Mouse (Mus musculus) erythroblast, embryonic 14.5 days (primary cell): ENCODE measurements around the gene Rpl22. TPM values are rescaled to one million over a fixed set of nuclear protein-coding genes. Genes with fewer than 3 reads are reported as not detected.

Experiments used
- H3K27me3 ChIP-seq: 2 replicates; pipeline ENCODE4 v1.6.1; 2012; ENCODE audit warnings: inconsistent platforms; ENCODE audit not compliant: control insufficient read depth
- H3K36me3 ChIP-seq: 2 replicates; pipeline ENCODE4 v1.6.1; 2012; ENCODE audit warnings: mild to moderate bottlenecking, inconsistent platforms; ENCODE audit not compliant: control insufficient read depth
- H3K4me1 ChIP-seq: 2 replicates; pipeline ENCODE4 v1.6.1; 2012; ENCODE audit warnings: inconsistent platforms; ENCODE audit not compliant: control insufficient read depth
- H3K4me3 ChIP-seq: replicated peaks from 2 replicates; pipeline ENCODE3; 2012; ENCODE audit warnings: moderate library complexity, mild to moderate bottlenecking, inconsistent platforms
- H3K9me3 ChIP-seq: 2 replicates; pipeline ENCODE4 v1.6.1; 2012; ENCODE audit warnings: low read length, inconsistent platforms, mixed read lengths; ENCODE audit not compliant: control insufficient read depth
- GATA1 ChIP-seq: IDR thresholded peaks from 2 replicates; pipeline ENCODE4 v1.6.1; 2012; ENCODE audit warnings: low read length, inconsistent platforms, mixed read lengths
- TAL1 ChIP-seq: IDR thresholded peaks from 3 replicates; pipeline ENCODE4 v1.6.1; 2012; ENCODE audit warnings: low read length, inconsistent platforms, mixed read lengths
- polyA plus RNA-seq: library from polyadenylated mRNA; stranded (reverse); fragments of >175 nt; gene quantifications from 2 replicates; pipeline ENCODE4 v1.2.3, GENCODE M21; 2012

Rpl22 gene
- polyA plus RNA-seq, 1 experiment = 13.4 TPM

GRCm38 (mm10) chr4:152304685-152305084, 20.9 kb upstream of the Rpl22 start:
- Histone ChIP-seq H3K4me3 (no peak overlapping the region), H3K27me3 (no peaks in the 10 kb centered on the region), H3K4me1 (no peaks in the 10 kb centered on the region; the same call in 1 of the 2 replicates), H3K36me3 (peaks cover 76% of the 10 kb centered on the region), H3K9me3 (no peaks in the 10 kb centered on the region)
- TF ChIP-seq TAL1 (no peak), GATA1 (no peak)

- TF ChIP-seq TAL1 = no peak
- TF ChIP-seq GATA1 = no peak
- Histone ChIP-seq H3K4me3 (no peak overlapping the region), H3K36me3 (peaks cover 63% of the 10 kb centered on the region), H3K27me3 (peaks cover 6% of the 10 kb centered on the region), H3K4me1 (no peaks in the 10 kb centered on the region), H3K9me3 (no peaks in the 10 kb centered on the region)
Observed at GRCm38 (mm10) chr4:152305991-152306390, 19.6 kb upstream of the Rpl22 start.

GRCm38 (mm10) chr4:152307542-152307941, 18.0 kb upstream of the Rpl22 start:
- Histone ChIP-seq H3K4me3 (no peak overlapping the region), H3K9me3 (no peaks in the 10 kb centered on the region), H3K4me1 (peaks cover 7% of the 10 kb centered on the region), H3K27me3 (peaks cover 22% of the 10 kb centered on the region), H3K36me3 (peaks cover 48% of the 10 kb centered on the region)
- TF ChIP-seq TAL1 (no peak), GATA1 (no peak)

- Histone ChIP-seq H3K4me1 (peaks cover 18% of the 10 kb centered on the region), H3K9me3 (no peaks in the 10 kb centered on the region; the same call in 1 of the 2 replicates), H3K4me3 (no peak overlapping the region), H3K36me3 (peaks cover 10% of the 10 kb centered on the region), H3K27me3 (peaks cover 68% of the 10 kb centered on the region)
- TF ChIP-seq GATA1 = no peak
- no peak for TF ChIP-seq TAL1
Observed at GRCm38 (mm10) chr4:152312186-152312585, 13.4 kb upstream of the Rpl22 start.

GRCm38 (mm10) chr4:152313211-152313632, 12.3 kb upstream of the Rpl22 start:
- TF ChIP-seq TAL1 = no peak
- TF ChIP-seq GATA1 = no peak
- H3K27me3 ChIP-seq = peaks cover 79% of the 10 kb centered on the region
- H3K4me3 ChIP-seq = no peak overlapping the region
- H3K4me1 ChIP-seq = peaks cover 18% of the 10 kb centered on the region
- H3K36me3 ChIP-seq = peaks cover 5% of the 10 kb centered on the region; the same call in 1 of the 2 replicates
- no peaks in the 10 kb centered on the region; the same call in 1 of the 2 replicates for H3K9me3 ChIP-seq

- H3K9me3 ChIP-seq = no peaks in the 10 kb centered on the region; the same call in 1 of the 2 replicates
- TF ChIP-seq TAL1 = no peak
- no peak for TF ChIP-seq GATA1
- H3K27me3 ChIP-seq = peaks cover 86% of the 10 kb centered on the region
- H3K4me3 ChIP-seq = no peak overlapping the region
- peaks cover 25% of the 10 kb centered on the region for H3K4me1 ChIP-seq
- H3K36me3 ChIP-seq = peaks cover 2% of the 10 kb centered on the region; the same call in 1 of the 2 replicates
Observed at GRCm38 (mm10) chr4:152313934-152314333, 11.6 kb upstream of the Rpl22 start.

GRCm38 (mm10) chr4:152315498-152316213, 9.9 kb upstream of the Rpl22 start:
- Histone ChIP-seq H3K36me3 (no peaks in the 10 kb centered on the region), H3K27me3 (peaks cover 84% of the 10 kb centered on the region), H3K4me3 (no peak overlapping the region), H3K9me3 (no peaks in the 10 kb centered on the region; the same call in 1 of the 2 replicates), H3K4me1 (peaks cover 26% of the 10 kb centered on the region)
- TF ChIP-seq TAL1 = no peak
- TF ChIP-seq GATA1 = no peak

- Histone ChIP-seq H3K36me3 (no peaks in the 10 kb centered on the region), H3K4me3 (no peak overlapping the region), H3K27me3 (peaks cover 71% of the 10 kb centered on the region), H3K4me1 (peaks cover 17% of the 10 kb centered on the region), H3K9me3 (no peaks in the 10 kb centered on the region; the same call in 1 of the 2 replicates)
- TF ChIP-seq TAL1 = no peak
- TF ChIP-seq GATA1 = no peak
Observed at GRCm38 (mm10) chr4:152317631-152318033, 7.9 kb upstream of the Rpl22 start.

- no peak within 1 kb of the TSS for H3K4me3 ChIP-seq
Observed at GRCm38 (mm10) chr4:152318517-152319234, 6.9 kb upstream of the Rpl22 start, which contains the start of gene Rnf207. Rnf207 (minus strand) TSS chr4:152318993.

More at GRCm38 (mm10) chr4:152318517-152319234, 6.9 kb upstream of the Rpl22 start, which contains the start of gene Rnf207:
- Histone ChIP-seq H3K4me1 (peaks cover 8% of the 10 kb centered on the region), H3K36me3 (no peaks in the 10 kb centered on the region), H3K27me3 (peaks cover 61% of the 10 kb centered on the region), H3K9me3 (no peaks in the 10 kb centered on the region; the same call in 1 of the 2 replicates)
- TF ChIP-seq TAL1 (no peak), GATA1 (no peak)
